Mouse (Mus musculus) midbrain, postnatal 0 days (tissue): ENCODE results near the gene Ptpre. TPM values are rescaled to one million over a fixed set of nuclear protein-coding genes. Genes with fewer than 3 reads are reported as not detected.

Source experiments
- ATAC-seq: fragments of 200-750 bp; cut with Nextera tagmentation; 2 replicates; pipeline ENCODE4 v1.8.0; 2017; ENCODE audit warnings: moderate number of reproducible peaks, mild to moderate bottlenecking, moderate TSS enrichment, moderate library complexity; ENCODE audit not compliant: low FRiP score
- DNase-seq: peaks from one replicate; pipeline ENCODE4 v3.0.0-alpha.2; 2015; ENCODE audit warnings: low spot score
- H3K27ac ChIP-seq: fragments of 300-500 bp; sonication (generic); 2 replicates; pipeline ENCODE4 v1.5.1; 2014; ENCODE audit warnings: low read depth, mild to moderate bottlenecking, low read length, mixed read lengths
- H3K27me3 ChIP-seq: fragments of 300-500 bp; sonication (generic); 2 replicates; pipeline ENCODE4 v1.6.1; 2014; ENCODE audit warnings: low read length, control low read depth, mixed read lengths; ENCODE audit not compliant: insufficient read depth
- H3K36me3 ChIP-seq: fragments of 300-500 bp; sonication (generic); 2 replicates; pipeline ENCODE4 v1.6.1; 2014; ENCODE audit warnings: low read length, control low read depth, mixed read lengths; ENCODE audit not compliant: insufficient read depth
- H3K4me1 ChIP-seq: fragments of 300-500 bp; sonication (generic); 2 replicates; pipeline ENCODE4 v1.6.1; 2014; ENCODE audit warnings: mild to moderate bottlenecking, control low read depth, antibody characterized with exemption, low read length, mixed read lengths; ENCODE audit not compliant: insufficient read depth
- H3K4me2 ChIP-seq: fragments of 300-500 bp; sonication (generic); 2 replicates; pipeline ENCODE4 v1.6.1; 2014; ENCODE audit warnings: low read depth, mild to moderate bottlenecking, low read length, mixed read lengths; ENCODE audit not compliant: poor library complexity, severe bottlenecking
- H3K4me3 ChIP-seq: fragments of 300-500 bp; sonication (generic); 2 replicates; pipeline ENCODE4 v1.5.1; 2014; ENCODE audit warnings: low read depth, mild to moderate bottlenecking, low read length, moderate library complexity
- H3K9ac ChIP-seq: fragments of 300-500 bp; sonication (generic); replicated peaks from 2 replicates; pipeline ENCODE4 v1.6.1; 2014; ENCODE audit warnings: mild to moderate bottlenecking, low read length, moderate library complexity, mixed read lengths; ENCODE audit not compliant: poor library complexity, severe bottlenecking
- H3K9me3 ChIP-seq: fragments of 300-500 bp; sonication (generic); 2 replicates; pipeline ENCODE4 v1.6.1; 2016; ENCODE audit warnings: low read length, control low read depth
- CTCF ChIP-seq: IDR thresholded peaks from 2 replicates; pipeline ENCODE4 v1.5.1; 2016; ENCODE audit warnings: antibody characterized with exemption, mild to moderate bottlenecking
- WGBS: fragments of 180-500 bp; shearing (Covaris S2); extraction: QIAGEN DNeasy Blood & Tissue Kit; methylation state at CpG from one replicate; pipeline ENCODE4 v1.1.7; 2014; 5-methylcytosine and 5-hydroxymethylcytosine counted together
- polyA plus RNA-seq: library from polyadenylated mRNA; unstranded; fragments of >200 nt; fragmentation: Nextera tagmentation; extraction: Ambion mirVana; gene quantifications from 2 replicates; pipeline ENCODE4 v1.2.1, GENCODE M21; 2015
- total RNA-seq: library from RNA; depleted of rRNA; stranded (reverse); fragments of >200 nt; gene quantifications from 2 replicates; pipeline ENCODE4 v1.2.3, GENCODE M21; 2014

The Ptpre gene
- total and polyA plus RNA-seq, 2 experiments from 2014 or later: 9.2 to 14.6 TPM

DNA sequence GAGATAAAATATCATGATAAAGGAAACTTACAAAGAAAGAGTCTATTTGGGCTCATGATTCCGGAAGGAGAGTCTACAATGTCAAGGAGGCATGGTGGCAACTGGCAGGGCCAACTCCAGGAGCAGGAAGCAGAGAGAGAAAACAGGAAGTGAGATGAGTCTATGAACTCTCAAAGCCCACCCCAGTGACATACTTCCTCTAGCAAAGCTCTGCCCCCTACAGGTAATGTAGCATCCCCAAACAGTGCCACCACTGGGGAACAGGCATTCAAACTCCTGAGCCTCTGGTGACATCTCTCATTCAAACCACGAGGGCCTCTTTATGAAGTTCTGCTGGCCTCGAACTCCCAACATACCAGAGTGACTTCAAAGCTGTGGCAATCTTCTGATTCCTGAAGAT, 25.6 kb upstream of the Ptpre start:
- Histone ChIP-seq H3K4me1 (no peaks in the 10 kb centered on the region), H3K36me3 (no peaks in the 10 kb centered on the region), H3K9ac (no peak overlapping the region), H3K9me3 (no peaks in the 10 kb centered on the region), H3K4me2 (no peak overlapping the region), H3K27ac (no peak overlapping the region), H3K4me3 (no peak overlapping the region), H3K27me3 (no peaks in the 10 kb centered on the region)
- no peak for TF ChIP-seq CTCF
- WGBS: 86% methylated on average over 3 of the region's 3 CpGs
- ATAC-seq (no peak), DNase-seq (no peak)

DNA sequence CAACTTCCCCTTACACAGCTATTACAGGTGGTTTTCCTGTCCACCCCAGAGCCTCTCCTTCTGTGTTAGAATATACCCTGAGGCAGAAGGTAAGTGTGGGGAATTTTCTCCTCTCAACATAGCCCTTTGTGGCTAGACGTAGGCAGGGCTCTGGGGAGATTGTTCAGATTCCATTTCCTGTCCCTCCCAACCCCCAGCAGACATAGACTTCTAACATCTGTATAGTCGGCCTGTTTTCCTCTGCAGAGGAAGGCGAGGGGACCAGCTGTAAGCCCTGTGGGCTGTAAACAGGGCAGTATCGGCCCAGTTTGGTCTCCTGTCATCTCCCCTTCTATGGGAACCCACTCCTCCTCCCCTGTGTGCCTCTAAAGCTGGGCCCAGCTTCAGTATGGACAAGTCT, 20.1 kb upstream of the Ptpre start:
- no peaks in the 10 kb centered on the region for H3K9me3 ChIP-seq
- no peak overlapping the region for H3K9ac ChIP-seq
- 77% methylated on average over 4 of the region's 4 CpGs for WGBS
- H3K36me3 ChIP-seq: no peaks in the 10 kb centered on the region
- no peak for TF ChIP-seq CTCF
- no peak overlapping the region for H3K4me3 ChIP-seq
- no peaks in the 10 kb centered on the region for H3K4me1 ChIP-seq
- no peak for ATAC-seq
- no peak overlapping the region for H3K27ac ChIP-seq
- H3K4me2 ChIP-seq: no peak overlapping the region
- no peak for DNase-seq
- no peaks in the 10 kb centered on the region for H3K27me3 ChIP-seq

DNA sequence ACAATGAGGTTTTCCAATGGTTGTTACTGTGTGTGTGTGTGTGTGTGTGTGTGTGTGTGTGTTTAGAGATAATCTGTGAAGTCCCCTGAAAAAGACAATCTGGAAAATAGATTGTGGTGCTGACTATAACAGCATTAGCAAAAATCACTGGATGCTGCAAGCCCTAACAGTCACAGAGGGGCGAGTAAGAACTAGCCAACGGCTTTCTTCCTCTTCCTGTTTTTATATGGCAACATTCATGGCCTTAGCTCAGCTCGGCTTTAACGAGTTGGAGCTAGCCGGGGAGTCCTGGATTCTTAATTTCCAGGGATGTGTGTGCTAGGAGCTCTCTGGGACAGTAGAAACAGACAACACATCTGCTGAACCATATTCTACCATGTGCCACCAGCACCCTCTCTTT, 17.0 kb upstream of the Ptpre start:
- Histone ChIP-seq H3K4me2 (no peak overlapping the region), H3K36me3 (no peaks in the 10 kb centered on the region), H3K27me3 (no peaks in the 10 kb centered on the region), H3K27ac (no peak overlapping the region), H3K4me1 (no peaks in the 10 kb centered on the region), H3K4me3 (no peak overlapping the region), H3K9me3 (no peaks in the 10 kb centered on the region), H3K9ac (no peak overlapping the region)
- 77% methylated on average over 5 of the region's 5 CpGs for WGBS
- ATAC-seq: no peak
- no peak for DNase-seq
- TF ChIP-seq CTCF: no peak

DNA sequence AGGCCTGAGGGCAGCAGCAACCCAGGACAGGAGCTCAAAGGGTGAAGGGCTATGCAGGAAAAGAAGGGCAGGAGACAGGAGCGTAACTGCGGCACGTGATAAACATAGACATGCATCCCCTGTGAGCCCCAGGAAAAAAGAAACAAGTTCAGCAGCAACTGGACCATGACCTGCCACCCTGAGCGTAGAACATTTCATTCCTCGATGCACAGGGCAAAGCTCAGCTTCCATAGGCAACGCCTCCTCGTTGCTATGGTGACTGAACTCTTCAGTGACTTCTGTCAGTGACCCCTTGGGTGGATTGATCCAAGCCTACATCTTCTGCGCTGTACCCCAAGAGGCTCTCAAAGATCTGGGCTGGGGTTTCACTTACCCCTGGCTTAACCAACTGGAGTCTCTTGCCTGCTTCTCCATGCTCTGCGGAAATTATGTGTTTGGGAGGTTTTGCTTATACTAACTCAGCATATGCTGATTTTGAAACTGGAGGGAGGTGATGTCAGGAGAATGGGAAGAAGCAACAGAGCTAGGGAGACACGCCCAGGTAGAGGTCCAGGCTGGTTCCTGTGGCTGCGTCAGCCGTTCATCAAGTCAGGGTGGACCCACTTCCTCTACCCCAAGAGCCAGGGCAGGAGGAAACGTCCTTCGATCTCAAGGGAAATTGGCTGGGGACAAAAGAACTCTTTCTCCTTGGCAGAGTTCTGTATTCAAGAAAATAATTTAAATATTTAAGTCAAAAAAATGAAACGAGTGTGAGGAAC, 15.3 kb upstream of the Ptpre start:
- Histone ChIP-seq H3K4me3 (no peak overlapping the region), H3K27ac (no peak overlapping the region), H3K4me1 (no peaks in the 10 kb centered on the region), H3K9ac (no peak overlapping the region), H3K4me2 (no peak overlapping the region), H3K9me3 (no peaks in the 10 kb centered on the region), H3K27me3 (no peaks in the 10 kb centered on the region), H3K36me3 (no peaks in the 10 kb centered on the region)
- TF ChIP-seq CTCF: no peak
- 51% methylated on average over 15 of the region's 15 CpGs for WGBS
- DNase-seq (no peak), ATAC-seq (no peak)

DNA sequence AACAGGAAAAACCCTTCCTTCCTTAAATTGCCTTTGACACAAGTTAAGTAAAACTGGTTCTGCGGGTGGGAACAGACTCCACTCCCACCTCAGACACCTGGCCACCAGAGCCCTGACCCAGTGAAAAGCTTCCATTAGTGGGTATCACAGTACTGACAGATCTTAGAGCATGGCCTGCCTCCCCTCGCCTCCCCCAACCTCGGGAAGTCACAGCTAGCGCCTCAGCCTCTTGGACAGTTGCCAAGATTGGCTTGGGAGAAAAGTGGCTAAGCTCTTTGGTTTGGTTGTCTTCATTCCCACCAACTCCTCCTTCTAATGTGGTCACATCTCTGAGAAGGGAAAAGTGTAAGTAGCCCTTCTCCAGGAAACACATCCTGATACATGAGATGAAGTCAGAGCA, 13.3 kb upstream of the Ptpre start:
- no peak for ATAC-seq

DNA sequence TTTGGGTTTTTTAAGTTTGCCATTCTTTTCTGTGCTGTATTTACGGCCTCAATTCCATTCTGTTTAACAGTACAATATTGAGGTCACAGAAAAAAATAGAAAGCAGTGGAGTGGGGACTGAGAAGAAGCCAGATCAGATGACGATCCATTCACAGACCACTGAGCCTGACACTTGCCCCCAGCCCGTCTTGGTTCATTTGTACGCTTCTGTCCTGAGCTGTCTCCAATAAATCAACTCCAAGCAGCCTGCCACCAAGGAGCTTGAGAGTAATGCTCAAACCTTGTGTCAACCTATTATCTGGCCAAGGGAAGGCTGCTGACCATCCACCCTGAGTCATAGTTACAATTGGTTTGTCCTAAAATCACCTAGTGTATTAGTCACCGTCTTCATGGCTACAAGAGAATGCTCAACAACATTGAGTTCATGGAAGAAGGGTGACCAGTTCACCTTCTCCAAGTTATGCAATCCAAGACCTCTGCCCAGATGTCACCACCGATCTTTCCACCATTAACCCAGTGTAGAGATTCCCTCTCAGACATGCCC, 12.8 kb upstream of the Ptpre start:
- ATAC-seq (no peak), DNase-seq (no peak)
- no peak overlapping the region for H3K9ac ChIP-seq
- no peak for TF ChIP-seq CTCF
- H3K4me1 ChIP-seq: no peaks in the 10 kb centered on the region
- H3K4me3 ChIP-seq: no peak overlapping the region
- H3K4me2 ChIP-seq: no peak overlapping the region
- H3K27ac ChIP-seq: no peak overlapping the region
- H3K36me3 ChIP-seq: no peaks in the 10 kb centered on the region
- 85% methylated on average over 6 of the region's 6 CpGs for WGBS
- no peaks in the 10 kb centered on the region for H3K9me3 ChIP-seq
- H3K27me3 ChIP-seq: no peaks in the 10 kb centered on the region

More for the DNA sequence above, 13.3 kb upstream of the Ptpre start:
- Histone ChIP-seq H3K36me3 (no peaks in the 10 kb centered on the region), H3K4me2 (no peak overlapping the region), H3K9me3 (no peaks in the 10 kb centered on the region), H3K27ac (no peak overlapping the region), H3K27me3 (no peaks in the 10 kb centered on the region), H3K9ac (no peak overlapping the region), H3K4me3 (no peak overlapping the region), H3K4me1 (no peaks in the 10 kb centered on the region)
- no peak for DNase-seq
- 58% methylated on average over 4 of the region's 4 CpGs for WGBS
- no peak for TF ChIP-seq CTCF
